Mouse (Mus musculus) activated CD4-positive, CD25-positive, alpha-beta regulatory T cell, adult 4 months (primary cell): ENCODE data around the gene Mrpl48. TPM values are rescaled to one million over a fixed set of nuclear protein-coding genes. Genes with fewer than 3 reads are reported as not detected.
A peak's percentile ranks its signal among the peaks of the same experiment; 100 is the strongest.

Experiments
- ATAC-seq: one replicate; pipeline ENCODE4 v1.8.0; 2017
- polyA plus RNA-seq, 2 experiments: library from polyadenylated mRNA; unstranded; fragments of 100-300 nt; shearing (Covaris generic); gene quantifications; one replicate each; pipeline ENCODE4 v1.2.1; 2017

Mrpl48 gene
- polyA plus RNA-seq, 2 experiments from 2014 or later = 60.1 to 76.0 TPM

- ATAC-seq = no peak
Observed at GRCm38 (mm10) chr7:100533503-100533902, 74.6 kb downstream of the Mrpl48 start.

- no peak for ATAC-seq
Observed at GRCm38 (mm10) chr7:100530766-100531165, 77.3 kb downstream of the Mrpl48 start.

- no peak for ATAC-seq
Observed at GRCm38 (mm10) chr7:100524669-100525068, 83.4 kb downstream of the Mrpl48 start.

- no peak for ATAC-seq
Observed at GRCm38 (mm10) chr7:100522222-100522621, 85.9 kb downstream of the Mrpl48 start.

- peak; percentile 54 for ATAC-seq
Observed at GRCm38 (mm10) chr7:100520663-100521285, 87.3 kb downstream of the Mrpl48 start.

- no peak for ATAC-seq
Observed at GRCm38 (mm10) chr7:100520204-100520603, 87.9 kb downstream of the Mrpl48 start.

- ATAC-seq = no peak
Observed at GRCm38 (mm10) chr7:100514573-100514972, 93.5 kb downstream of the Mrpl48 start, which contains the start of gene Dnajb13. Gene Dnajb13, minus strand, starts transcription at chr7:100514960.

GRCm38 (mm10) chr7:100511602-100512001, 96.5 kb downstream of the Mrpl48 start:
- ATAC-seq = peak; percentile 78

GRCm38 (mm10) chr7:100508670-100509069, 99.4 kb downstream of the Mrpl48 start:
- ATAC-seq = no peak

GRCm38 (mm10) chr7:100506494-100506893, 101.6 kb downstream of the Mrpl48 start:
- ATAC-seq = no peak

- no peak for ATAC-seq
Observed at GRCm38 (mm10) chr7:100504740-100505487, 103.2 kb downstream of the Mrpl48 start.

- peak; percentile 42 for ATAC-seq
Observed at GRCm38 (mm10) chr7:100503076-100503475, 105.0 kb downstream of the Mrpl48 start.

- ATAC-seq = no peak
Observed at GRCm38 (mm10) chr7:100502374-100502922, 105.7 kb downstream of the Mrpl48 start.

- no peak for ATAC-seq
Observed at GRCm38 (mm10) chr7:100501844-100502373, 106.2 kb downstream of the Mrpl48 start.

GRCm38 (mm10) chr7:100501027-100501843, 106.9 kb downstream of the Mrpl48 start:
- no peak for ATAC-seq

- no peak for ATAC-seq
Observed at GRCm38 (mm10) chr7:100500276-100500977, 107.7 kb downstream of the Mrpl48 start.

GRCm38 (mm10) chr7:100499465-100499864, 108.6 kb downstream of the Mrpl48 start:
- ATAC-seq = no peak

GRCm38 (mm10) chr7:100497982-100498381, 110.1 kb downstream of the Mrpl48 start:
- no peak for ATAC-seq

- ATAC-seq = no peak
Observed at GRCm38 (mm10) chr7:100497402-100497801, 110.7 kb downstream of the Mrpl48 start.

GRCm38 (mm10) chr7:100496791-100497190, 111.3 kb downstream of the Mrpl48 start:
- ATAC-seq = no peak

GRCm38 (mm10) chr7:100496371-100496770, 111.7 kb downstream of the Mrpl48 start:
- no peak for ATAC-seq
